Mouse (Mus musculus) liver, embryonic 15.5 days (tissue): ENCODE data around the gene S100a13. TPM values are rescaled to one million over a fixed set of nuclear protein-coding genes. Genes with fewer than 3 reads are reported as not detected.

ENCODE experiments used
- ATAC-seq: fragments of 200-750 bp; cut with Nextera tagmentation; 2 replicates; pipeline ENCODE4 v1.8.0; 2017; ENCODE audit warnings: moderate number of reproducible peaks, mild to moderate bottlenecking, moderate library complexity; ENCODE audit not compliant: insufficient read depth
- H3K27ac ChIP-seq: fragments of 300-500 bp; sonication (generic); replicated peaks from 2 replicates; pipeline ENCODE4 v1.5.1; 2015; ENCODE audit warnings: mild to moderate bottlenecking, inconsistent platforms
- H3K27me3 ChIP-seq: fragments of 300-500 bp; sonication (generic); 2 replicates; pipeline ENCODE4 v1.6.1; 2015; ENCODE audit warnings: mild to moderate bottlenecking, inconsistent platforms
- H3K36me3 ChIP-seq: fragments of 300-500 bp; sonication (generic); replicated peaks from 2 replicates; pipeline ENCODE4 v1.6.1; 2015; ENCODE audit warnings: moderate library complexity, mild to moderate bottlenecking, inconsistent platforms
- H3K4me1 ChIP-seq: fragments of 300-500 bp; sonication (generic); replicated peaks from 2 replicates; pipeline ENCODE4 v1.6.1; 2015; ENCODE audit warnings: inconsistent platforms
- H3K4me2 ChIP-seq: fragments of 300-500 bp; sonication (generic); 2 replicates; pipeline ENCODE4 v1.6.1; 2015; ENCODE audit warnings: moderate library complexity, mild to moderate bottlenecking, inconsistent platforms
- H3K4me3 ChIP-seq: fragments of 300-500 bp; sonication (generic); replicated peaks from 2 replicates; pipeline ENCODE4 v1.5.1; 2015; ENCODE audit warnings: mild to moderate bottlenecking, inconsistent platforms
- H3K9ac ChIP-seq: fragments of 300-500 bp; sonication (generic); 2 replicates; pipeline ENCODE4 v1.6.1; 2015; ENCODE audit warnings: moderate library complexity, mild to moderate bottlenecking, inconsistent platforms
- H3K9me3 ChIP-seq: fragments of 300-500 bp; sonication (generic); replicated peaks from 2 replicates; pipeline ENCODE4 v1.6.1; 2016; ENCODE audit warnings: inconsistent platforms
- WGBS: fragments of 180-500 bp; shearing (Covaris S2); methylation state at CpG from one replicate; pipeline ENCODE4 v1.1.7; 2015; ENCODE audit warnings: mixed read lengths; ENCODE audit not compliant: insufficient replicate concordance; 5-methylcytosine and 5-hydroxymethylcytosine counted together
- polyA plus RNA-seq: library from polyadenylated mRNA; unstranded; fragments of >200 nt; fragmentation: Nextera tagmentation; extraction: Ambion mirVana; gene quantifications from 2 replicates; pipeline ENCODE4 v1.2.1, GENCODE M21; 2015

Gene S100a13
- polyA plus RNA-seq, 1 experiment from 2014 or later, result 18.9 TPM

DNA sequence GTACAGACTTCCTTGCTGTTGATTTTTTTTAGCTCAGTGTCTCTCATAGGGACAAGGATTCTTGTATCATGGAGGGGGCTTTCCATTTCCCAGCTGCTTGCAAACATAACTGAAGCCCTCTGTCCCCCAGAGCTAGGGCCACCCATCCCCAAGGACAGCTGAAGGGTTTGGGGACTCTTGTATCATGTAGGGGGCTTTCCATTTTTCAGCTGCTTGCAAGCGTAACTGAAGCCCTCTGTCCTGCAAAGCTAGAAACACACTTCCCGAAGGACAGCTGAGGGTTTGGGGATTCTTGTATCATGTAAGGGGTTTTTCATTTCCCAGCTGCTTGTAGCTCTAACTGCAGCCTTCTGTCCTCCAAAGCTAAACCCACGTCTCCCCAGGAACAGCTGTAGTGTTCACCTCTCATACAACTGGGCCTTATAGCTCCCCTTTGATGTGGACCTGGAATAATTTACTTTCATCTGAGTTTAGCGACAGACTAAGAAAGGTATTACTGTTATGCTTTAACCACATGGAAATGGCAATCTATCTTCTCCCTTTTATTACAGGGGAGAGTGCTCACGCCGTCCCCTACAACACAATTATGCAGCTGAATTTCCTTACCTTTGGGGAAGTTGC is 45.9 kb downstream of the S100a13 start, which contains the start of gene S100a3:
TSS of gene S100a3 (plus strand) at position 571 of the 621 bp plus-strand sequence.
- no peak for ATAC-seq
- Histone ChIP-seq H3K27me3 (peaks cover 4% of the 10 kb centered on the region; the same call in 1 of the 2 replicates), H3K4me3 (no peak within 1 kb of the TSS), H3K9ac (no peak within 1 kb of the TSS), H3K36me3 (no peaks in the 10 kb centered on the region), H3K27ac (no peak within 1 kb of the TSS), H3K4me2 (no peak within 1 kb of the TSS), H3K4me1 (no peaks in the 10 kb centered on the region), H3K9me3 (no peaks in the 10 kb centered on the region)
- WGBS, result 61% methylated on average over 6 of the region's 6 CpGs

Other genes with a start within 250 kb of the S100a13 start
- 2.3 and 2.6 TPM in 2 replicates for gene Dennd4b, start 249.2 kb upstream of the S100a13 start, polyA plus RNA-seq
- gene Gatad2b, start 221.3 kb upstream of the S100a13 start, polyA plus RNA-seq, result 3.4 and 3.5 TPM in 2 replicates
- 1.5 and 1.7 TPM in 2 replicates for gene Slc27a3, start 124.5 kb upstream of the S100a13 start, polyA plus RNA-seq
- gene Ints3, start 80.8 kb upstream of the S100a13 start, polyA plus RNA-seq, result 9.2 and 9.9 TPM in 2 replicates
- gene Npr1, start 48.6 kb upstream of the S100a13 start, polyA plus RNA-seq, result 3.7 and 4.8 TPM in 2 replicates
- 48.2 and 50.8 TPM in 2 replicates for gene Ilf2, start 38.3 kb upstream of the S100a13 start, polyA plus RNA-seq
- 16.2 and 17.8 TPM in 2 replicates for gene Snapin, start 23.4 kb upstream of the S100a13 start, polyA plus RNA-seq
- gene Chtop, start 4.9 kb upstream of the S100a13 start, polyA plus RNA-seq, result 49.8 and 51.6 TPM in 2 replicates
- gene S100a1, start within 50 bp of the S100a13 start, polyA plus RNA-seq, result 24.3 and 24.4 TPM in 2 replicates
- not detected in 2 replicates for gene S100a14, start 12.4 kb downstream of the S100a13 start, polyA plus RNA-seq
- 32.3 and 34.4 TPM in 2 replicates for gene S100a16, start 22.8 kb downstream of the S100a13 start, polyA plus RNA-seq
- not detected in 2 replicates for gene S100a3, start 46.1 kb downstream of the S100a13 start, polyA plus RNA-seq
- gene S100a2, start 75.8 kb downstream of the S100a13 start, polyA plus RNA-seq, result not detected in 2 replicates
- not detected in 2 replicates for gene Gm42674, start 87.5 kb downstream of the S100a13 start, polyA plus RNA-seq
- gene S100a4, start 89.3 kb downstream of the S100a13 start, polyA plus RNA-seq, result 1.7 and 2.3 TPM in 2 replicates
- not detected in 2 replicates for gene S100a5, start 94.1 kb downstream of the S100a13 start, polyA plus RNA-seq
- gene S100a6, start 98.4 kb downstream of the S100a13 start, polyA plus RNA-seq, result 14.2 and 15.9 TPM in 2 replicates
- gene S100a7a, start 139.6 kb downstream of the S100a13 start, polyA plus RNA-seq, result not detected in 2 replicates
- gene S100a8, start 154.5 kb downstream of the S100a13 start, polyA plus RNA-seq, result 1,899 and 2,323 TPM in 2 replicates
- gene S100a9, start 181.3 kb downstream of the S100a13 start, polyA plus RNA-seq, result 1,494 and 1,522 TPM in 2 replicates
- gene Pglyrp4, start 212.5 kb downstream of the S100a13 start, polyA plus RNA-seq, result not detected in 2 replicates